Mouse (Mus musculus) embryo, embryonic 11.5 days (tissue): ENCODE measurements around the gene Slc51a.
"Not testable (repeated sequence)": the region's sequence is repeated elsewhere in the genome, so short reads cannot be mapped to it uniquely, and the experiment has no call there.

Experiments
- DNase-seq: peaks from one replicate; pipeline ENCODE4 v3.0.0-alpha.2; 2012; ENCODE audit warnings: low read depth, low spot score

Slc51a gene

GRCm38 (mm10) chr16:32469404-32470105 lies 18.1 kb downstream of the Slc51a start:
- DNase-seq = no peak

GRCm38 (mm10) chr16:32468488-32468887 lies 19.2 kb downstream of the Slc51a start:
- DNase-seq = no peak

- DNase-seq = no peak
Measured at GRCm38 (mm10) chr16:32464908-32465307, 22.8 kb downstream of the Slc51a start.

- DNase-seq = no peak
Measured at GRCm38 (mm10) chr16:32463426-32463825, 24.3 kb downstream of the Slc51a start.

GRCm38 (mm10) chr16:32462950-32463349 lies 24.7 kb downstream of the Slc51a start:
- DNase-seq = no peak

- DNase-seq = no peak
Measured at GRCm38 (mm10) chr16:32461713-32462112, 26.0 kb downstream of the Slc51a start.

GRCm38 (mm10) chr16:32460518-32460917 lies 27.2 kb downstream of the Slc51a start:
- no peak for DNase-seq

- DNase-seq = peak; percentile 20
Measured at GRCm38 (mm10) chr16:32457589-32458386, 29.9 kb downstream of the Slc51a start.

- DNase-seq = no peak
Measured at GRCm38 (mm10) chr16:32456761-32457160, 30.9 kb downstream of the Slc51a start.

GRCm38 (mm10) chr16:32456086-32456485 lies 31.6 kb downstream of the Slc51a start:
- no peak for DNase-seq

GRCm38 (mm10) chr16:32454646-32455045 lies 33.0 kb downstream of the Slc51a start:
- DNase-seq = peak; percentile 8

- DNase-seq = no peak
Measured at GRCm38 (mm10) chr16:32453102-32453501, 34.6 kb downstream of the Slc51a start.

- DNase-seq = no peak
Measured at GRCm38 (mm10) chr16:32450133-32450532, 37.5 kb downstream of the Slc51a start.

- DNase-seq = no peak
Measured at GRCm38 (mm10) chr16:32449665-32450064, 38.0 kb downstream of the Slc51a start.

GRCm38 (mm10) chr16:32446563-32447138 lies 41.0 kb downstream of the Slc51a start:
- DNase-seq = no peak

GRCm38 (mm10) chr16:32445558-32445957 lies 42.1 kb downstream of the Slc51a start:
- no peak for DNase-seq

GRCm38 (mm10) chr16:32444615-32445014 lies 43.1 kb downstream of the Slc51a start:
- not testable (repeated sequence) for DNase-seq

- no peak for DNase-seq
Measured at GRCm38 (mm10) chr16:32441432-32441831, 46.2 kb downstream of the Slc51a start.

- DNase-seq = no peak
Measured at GRCm38 (mm10) chr16:32437266-32437665, 50.4 kb downstream of the Slc51a start.

- no peak for DNase-seq
Measured at GRCm38 (mm10) chr16:32436657-32437056, 51.0 kb downstream of the Slc51a start.

GRCm38 (mm10) chr16:32434691-32435090 lies 53.0 kb downstream of the Slc51a start:
- DNase-seq = no peak

GRCm38 (mm10) chr16:32434066-32434465 lies 53.6 kb downstream of the Slc51a start:
- DNase-seq = no peak

- no peak for DNase-seq
Measured at GRCm38 (mm10) chr16:32433138-32433537, 54.5 kb downstream of the Slc51a start.
